Mouse (Mus musculus): Measurements from ENCODE around the gene Trim41. TPM values are rescaled to one million over a fixed set of nuclear protein-coding genes. Genes with fewer than 3 reads are reported as not detected.
"Not testable (repeated sequence)": the region's sequence is repeated elsewhere in the genome, so short reads cannot be mapped to it uniquely, and the experiment has no call there.

Trim41 gene
- total and polyA plus RNA-seq, 2 experiments from 2014 or later: 5.5 to 43.3 TPM

DNA sequence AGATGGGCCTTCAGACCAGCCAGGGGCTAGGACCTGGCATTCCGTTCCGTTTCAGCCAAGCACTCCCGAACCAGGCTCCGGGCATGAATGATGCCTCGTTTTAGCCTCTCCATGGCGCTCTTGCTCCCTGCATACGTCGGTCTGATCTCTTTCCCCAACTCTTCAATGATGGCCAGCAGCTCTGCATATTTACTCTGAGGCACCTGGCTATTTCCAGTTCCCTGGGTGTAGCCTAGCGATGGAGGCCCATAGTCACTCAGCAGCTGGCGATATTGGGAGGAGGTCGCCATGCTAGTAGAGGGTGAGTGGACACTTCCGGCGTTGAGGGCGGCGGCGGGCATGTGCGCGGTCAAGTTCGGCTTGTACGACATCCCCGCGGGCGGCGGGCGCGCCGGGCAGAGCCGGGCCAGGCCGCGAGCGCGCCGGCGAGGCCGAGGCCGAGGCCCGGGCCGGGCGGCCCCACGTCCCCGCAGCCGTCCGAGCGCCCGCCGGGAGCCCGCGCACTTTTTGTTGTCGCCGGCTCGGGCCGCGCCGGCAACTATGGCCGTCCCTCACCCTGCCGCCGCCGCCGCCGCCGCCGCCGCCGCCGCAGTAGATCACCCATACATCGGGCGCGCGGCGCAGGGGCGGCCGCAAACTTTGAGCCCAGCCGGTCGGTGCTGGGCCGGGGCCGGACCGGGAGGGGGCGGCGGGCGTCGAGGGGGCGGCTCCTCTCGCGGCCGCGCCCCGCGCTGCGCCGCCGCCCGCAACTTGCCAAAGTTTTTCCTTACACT lies 9.0 kb upstream of the Trim41 start, which contains the start of the genes Trim7 and Gm12184:
Gene Trim7, plus strand, starts transcription at position 162 of the 773 bp plus-strand sequence.
Gene Gm12184, minus strand, starts transcription at position 677 of the 773 bp plus-strand sequence.
- Histone ChIP-seq H3K4me3 (ENCODE audit: low read length) (peak within 1 kb of the TSS; percentile 42), H3K27ac (peak within 1 kb of the TSS; percentile 67; the same call in 1 of the 2 replicates), H3K4me2 (ENCODE audit: low read depth, low read length) (peak within 1 kb of the TSS; percentile 55)
- H3K4me1 ChIP-seq (ENCODE audit: insufficient read depth, low read length); H3K27me3 ChIP-seq (ENCODE audit: insufficient read depth, low read length); H3K9ac ChIP-seq (replicated peaks; ENCODE audit: low read length); H3K36me3 ChIP-seq (ENCODE audit: insufficient read depth, low read length); H3K9me3 ChIP-seq (ENCODE audit: low read length); DNase-seq (ENCODE audit: low spot score): not testable (repeated sequence)
- peak; percentile 14; the same call in 1 of the 2 replicates for TF ChIP-seq CTCF (IDR thresholded peaks at IDR 0.05; ENCODE audit: low read depth)
- under 1% methylated on average over 45 of the region's 92 CpGs for WGBS
- ATAC-seq: peak; percentile 78

DNA sequence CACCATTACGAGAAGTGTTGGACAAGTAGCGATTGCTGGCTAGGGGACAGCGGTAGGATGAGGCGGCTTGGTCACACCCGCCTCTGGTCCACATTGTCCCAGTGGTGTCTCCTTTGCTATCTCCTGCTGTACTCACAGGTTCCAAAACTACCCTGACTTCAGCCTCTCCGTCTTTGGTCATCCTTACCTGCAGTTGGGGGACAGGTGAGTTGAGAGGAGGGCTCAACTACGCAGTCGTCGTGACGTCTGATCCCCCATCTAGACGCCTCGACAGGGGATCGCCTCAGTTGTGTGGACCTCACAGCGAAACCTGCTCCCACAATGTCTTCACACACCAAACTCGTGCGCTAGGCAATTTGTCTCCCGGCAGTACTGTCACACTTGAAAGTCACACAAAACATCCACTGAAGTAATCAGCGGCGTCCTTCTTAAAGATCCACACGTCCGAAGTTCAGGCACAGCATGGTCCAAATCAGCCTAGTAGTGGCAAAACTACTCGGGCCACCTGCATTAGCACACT lies 7.2 kb upstream of the Trim41 start:
- Histone ChIP-seq H3K4me1 (ENCODE audit: insufficient read depth, low read length) (peaks cover 6% of the 10 kb centered on the region; the same call in 1 of the 2 replicates), H3K4me2 (ENCODE audit: low read depth, low read length) (peak overlapping the region; percentile 73), H3K27ac (no peak overlapping the region), H3K27me3 (ENCODE audit: insufficient read depth, low read length) (no peaks in the 10 kb centered on the region), H3K36me3 (ENCODE audit: insufficient read depth, low read length) (no peaks in the 10 kb centered on the region), H3K9me3 (ENCODE audit: low read length) (no peaks in the 10 kb centered on the region), H3K4me3 (ENCODE audit: low read length) (peak overlapping the region; percentile 42), H3K9ac (replicated peaks; ENCODE audit: low read length) (no peak overlapping the region; the same call in 1 of the 2 replicates)
- no peak for TF ChIP-seq CTCF (IDR thresholded peaks at IDR 0.05; ENCODE audit: low read depth)
- no peak for ATAC-seq
- no peak for DNase-seq (ENCODE audit: low spot score)
- WGBS: 5% methylated on average over 22 of the region's 22 CpGs

DNA sequence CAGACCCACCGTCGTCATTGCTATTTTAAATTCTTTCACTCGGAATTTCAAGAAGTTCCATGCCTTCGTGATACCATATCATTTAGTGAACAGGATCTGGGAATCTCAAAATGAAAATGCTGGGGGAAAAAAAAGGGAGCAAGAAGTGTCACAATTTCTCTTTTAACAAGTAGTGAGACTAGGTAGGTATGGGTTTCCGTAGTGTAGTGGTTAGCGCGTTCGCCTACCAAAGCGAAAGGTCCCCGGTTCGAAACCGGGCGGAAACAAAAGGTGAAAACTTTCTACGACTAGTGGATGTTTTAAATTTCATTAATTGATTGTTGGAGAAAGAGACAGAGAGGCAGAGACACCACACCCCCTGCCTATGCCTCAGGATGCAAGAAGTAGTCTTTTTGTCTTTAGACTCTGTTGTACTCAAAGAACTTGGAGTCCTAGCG lies 6.4 kb upstream of the Trim41 start:
- WGBS: 1% methylated on average over 15 of the region's 15 CpGs
- no peak for TF ChIP-seq CTCF (IDR thresholded peaks at IDR 0.05; ENCODE audit: low read depth)
- H3K4me3 ChIP-seq (ENCODE audit: low read length): peak overlapping the region; percentile 42

DNA sequence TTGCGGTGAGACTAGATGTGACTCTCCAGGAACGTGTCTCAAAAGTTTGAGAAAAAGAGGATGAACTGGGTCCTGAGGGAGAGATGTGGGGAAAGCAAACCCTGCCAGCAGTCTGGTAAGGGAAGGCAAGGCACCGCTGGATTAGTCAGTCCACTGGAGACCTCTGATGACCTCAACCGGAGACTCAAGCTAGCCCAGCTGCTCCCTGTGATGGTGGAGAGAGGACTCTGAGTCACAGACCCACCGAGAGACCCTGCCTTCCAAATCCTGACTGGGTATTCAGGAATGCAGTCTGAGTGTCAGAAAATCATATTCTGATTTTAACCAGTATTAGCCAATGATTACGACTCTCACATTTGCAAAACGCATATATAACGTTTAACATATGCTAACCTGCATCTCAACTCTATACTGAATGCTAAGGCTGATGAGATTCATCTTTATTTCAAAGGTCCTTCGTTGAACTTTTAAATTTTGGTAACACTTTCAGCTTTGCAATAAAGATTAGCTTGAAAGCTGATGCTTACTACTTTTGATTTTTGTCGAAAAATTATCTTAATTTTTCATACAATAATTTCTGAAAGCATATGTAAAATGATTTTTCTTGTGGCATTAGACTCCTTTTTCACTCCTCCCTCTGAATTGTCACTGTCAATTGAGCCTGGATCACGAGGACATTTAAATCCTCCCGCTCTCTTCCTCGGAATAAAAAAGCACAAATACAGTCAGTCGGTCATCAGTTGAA lies 5.8 kb upstream of the Trim41 start:
- TF ChIP-seq CTCF (IDR thresholded peaks at IDR 0.05; ENCODE audit: low read depth): no peak
- peaks cover 6% of the 10 kb centered on the region; the same call in 1 of the 2 replicates for H3K4me1 ChIP-seq (ENCODE audit: insufficient read depth, low read length)
- 31% methylated on average over 14 of the region's 14 CpGs for WGBS
- H3K27me3 ChIP-seq (ENCODE audit: insufficient read depth, low read length): no peaks in the 10 kb centered on the region
- H3K36me3 ChIP-seq (ENCODE audit: insufficient read depth, low read length): no peaks in the 10 kb centered on the region
- DNase-seq (ENCODE audit: low spot score): no peak
- H3K4me3 ChIP-seq (ENCODE audit: low read length): peak overlapping the region; percentile 42
- no peak for ATAC-seq
- peak overlapping the region; percentile 73 for H3K4me2 ChIP-seq (ENCODE audit: low read depth, low read length)
- no peak overlapping the region for H3K9ac ChIP-seq (replicated peaks; ENCODE audit: low read length)
- H3K9me3 ChIP-seq (ENCODE audit: low read length): no peaks in the 10 kb centered on the region
- no peak overlapping the region for H3K27ac ChIP-seq

More for the DNA sequence above, 6.4 kb upstream of the Trim41 start:
- ATAC-seq (peak; percentile 38), DNase-seq (ENCODE audit: low spot score) (peak; percentile 84)
- H3K27me3 ChIP-seq (ENCODE audit: insufficient read depth, low read length): no peaks in the 10 kb centered on the region
- peak overlapping the region; percentile 73 for H3K4me2 ChIP-seq (ENCODE audit: low read depth, low read length)
- H3K4me1 ChIP-seq (ENCODE audit: insufficient read depth, low read length): peaks cover 6% of the 10 kb centered on the region; the same call in 1 of the 2 replicates
- no peaks in the 10 kb centered on the region for H3K36me3 ChIP-seq (ENCODE audit: insufficient read depth, low read length)
- H3K9ac ChIP-seq (replicated peaks; ENCODE audit: low read length): no peak overlapping the region
- no peaks in the 10 kb centered on the region for H3K9me3 ChIP-seq (ENCODE audit: low read length)
- no peak overlapping the region for H3K27ac ChIP-seq

DNA sequence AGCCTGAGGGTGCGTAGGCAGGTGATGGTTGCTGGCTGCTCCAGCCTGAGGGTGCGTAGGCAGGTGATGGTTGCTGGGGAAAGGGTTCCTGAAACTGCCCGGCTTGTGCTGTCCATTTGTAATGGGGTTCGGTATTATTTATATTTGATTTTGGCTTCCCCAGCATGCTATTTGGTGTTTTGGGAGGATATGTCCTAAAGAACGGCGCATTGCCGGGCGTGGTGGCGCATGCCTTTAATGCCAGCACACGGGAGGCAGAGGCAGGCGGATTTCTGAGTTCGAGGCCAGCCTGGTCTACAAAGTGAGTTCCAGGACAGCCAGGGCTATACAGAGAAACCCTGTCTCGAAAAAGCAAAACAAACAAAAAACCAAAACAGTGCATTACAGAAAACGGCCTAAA lies 4.1 kb upstream of the Trim41 start:
- DNase-seq (ENCODE audit: low spot score); H3K4me3 ChIP-seq (ENCODE audit: low read length); H3K9ac ChIP-seq (replicated peaks; ENCODE audit: low read length); H3K36me3 ChIP-seq (ENCODE audit: insufficient read depth, low read length); H3K4me1 ChIP-seq (ENCODE audit: insufficient read depth, low read length); ATAC-seq; H3K9me3 ChIP-seq (ENCODE audit: low read length); H3K4me2 ChIP-seq (ENCODE audit: low read depth, low read length); H3K27ac ChIP-seq; H3K27me3 ChIP-seq (ENCODE audit: insufficient read depth, low read length): not testable (repeated sequence)
- 86% methylated on average over 14 of the region's 14 CpGs for WGBS

DNA sequence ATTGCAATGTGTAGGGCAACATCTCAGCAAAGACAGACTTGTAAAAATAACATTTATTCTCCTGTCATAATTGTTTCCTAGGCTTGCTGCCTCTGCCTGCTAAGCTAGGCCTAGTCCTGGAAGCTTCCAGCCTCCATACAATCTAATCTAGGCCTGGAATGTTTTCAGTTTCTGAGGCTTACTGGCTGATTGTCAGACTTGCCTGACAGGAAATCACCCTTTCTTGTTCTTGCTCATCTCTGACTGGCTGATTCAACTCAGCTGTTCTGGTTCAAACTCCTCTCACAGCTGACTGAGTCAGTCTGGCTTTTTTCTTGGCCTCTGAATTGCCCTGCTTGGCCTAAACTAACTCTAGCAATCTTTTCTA lies 3.1 kb upstream of the Trim41 start:
- ATAC-seq: no peak
- no peak overlapping the region for H3K4me2 ChIP-seq (ENCODE audit: low read depth, low read length)
- H3K36me3 ChIP-seq (ENCODE audit: insufficient read depth, low read length): no peaks in the 10 kb centered on the region
- H3K27ac ChIP-seq: no peak overlapping the region
- TF ChIP-seq CTCF (IDR thresholded peaks at IDR 0.05; ENCODE audit: low read depth): no peak
- H3K27me3 ChIP-seq (ENCODE audit: insufficient read depth, low read length): no peaks in the 10 kb centered on the region
- no peak overlapping the region for H3K9ac ChIP-seq (replicated peaks; ENCODE audit: low read length)
- no peak overlapping the region for H3K4me3 ChIP-seq (ENCODE audit: low read length)
- H3K9me3 ChIP-seq (ENCODE audit: low read length): no peaks in the 10 kb centered on the region
- peaks cover 17% of the 10 kb centered on the region for H3K4me1 ChIP-seq (ENCODE audit: insufficient read depth, low read length)
- no peak for DNase-seq (ENCODE audit: low spot score)

Data from hindbrain, postnatal 0 days (tissue).